Mouse (Mus musculus): ENCODE results near the gene Ypel3. TPM values are rescaled to one million over a fixed set of nuclear protein-coding genes. Genes with fewer than 3 reads are reported as not detected.

Ypel3 gene
- polyA plus RNA-seq, 1 experiment from 2014 or later = 246 TPM

DNA sequence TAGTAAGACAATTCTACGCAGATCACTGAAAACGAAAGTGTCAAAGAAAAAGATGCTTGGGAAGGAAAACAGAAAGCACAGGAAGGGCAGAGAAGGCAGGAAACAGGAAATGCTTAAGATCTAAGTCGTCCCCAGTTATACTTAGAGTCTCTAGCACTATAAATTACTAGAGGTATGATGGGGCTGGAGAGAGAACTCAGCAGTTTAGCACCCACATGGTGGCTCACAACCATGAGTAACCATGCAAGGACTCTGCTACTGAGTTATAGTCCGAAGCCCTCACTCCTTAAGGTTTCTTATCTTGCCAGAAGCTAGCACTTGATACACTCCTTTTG, 17.5 kb downstream of the Ypel3 start:
- Histone ChIP-seq H3K4me3 (ENCODE audit: low read depth, low read length) (no peak overlapping the region), H3K27ac (ENCODE audit: low read depth, low read length) (no peak overlapping the region), H3K4me2 (ENCODE audit: low read depth, low read length) (no peak overlapping the region), H3K36me3 (ENCODE audit: control insufficient read depth, insufficient read depth, low read length) (peaks cover 35% of the 10 kb centered on the region), H3K27me3 (ENCODE audit: control insufficient read depth, insufficient read depth, low read length) (no peaks in the 10 kb centered on the region), H3K9me3 (ENCODE audit: control insufficient read depth, low read length) (no peaks in the 10 kb centered on the region), H3K9ac (replicated peaks; ENCODE audit: low read depth, low read length) (no peak overlapping the region), H3K4me1 (ENCODE audit: control insufficient read depth, insufficient read depth, low read length) (peaks cover 24% of the 10 kb centered on the region)
- no peak for ATAC-seq (ENCODE audit: low read depth)
- WGBS = 72% methylated on average over 4 of the region's 4 CpGs

DNA sequence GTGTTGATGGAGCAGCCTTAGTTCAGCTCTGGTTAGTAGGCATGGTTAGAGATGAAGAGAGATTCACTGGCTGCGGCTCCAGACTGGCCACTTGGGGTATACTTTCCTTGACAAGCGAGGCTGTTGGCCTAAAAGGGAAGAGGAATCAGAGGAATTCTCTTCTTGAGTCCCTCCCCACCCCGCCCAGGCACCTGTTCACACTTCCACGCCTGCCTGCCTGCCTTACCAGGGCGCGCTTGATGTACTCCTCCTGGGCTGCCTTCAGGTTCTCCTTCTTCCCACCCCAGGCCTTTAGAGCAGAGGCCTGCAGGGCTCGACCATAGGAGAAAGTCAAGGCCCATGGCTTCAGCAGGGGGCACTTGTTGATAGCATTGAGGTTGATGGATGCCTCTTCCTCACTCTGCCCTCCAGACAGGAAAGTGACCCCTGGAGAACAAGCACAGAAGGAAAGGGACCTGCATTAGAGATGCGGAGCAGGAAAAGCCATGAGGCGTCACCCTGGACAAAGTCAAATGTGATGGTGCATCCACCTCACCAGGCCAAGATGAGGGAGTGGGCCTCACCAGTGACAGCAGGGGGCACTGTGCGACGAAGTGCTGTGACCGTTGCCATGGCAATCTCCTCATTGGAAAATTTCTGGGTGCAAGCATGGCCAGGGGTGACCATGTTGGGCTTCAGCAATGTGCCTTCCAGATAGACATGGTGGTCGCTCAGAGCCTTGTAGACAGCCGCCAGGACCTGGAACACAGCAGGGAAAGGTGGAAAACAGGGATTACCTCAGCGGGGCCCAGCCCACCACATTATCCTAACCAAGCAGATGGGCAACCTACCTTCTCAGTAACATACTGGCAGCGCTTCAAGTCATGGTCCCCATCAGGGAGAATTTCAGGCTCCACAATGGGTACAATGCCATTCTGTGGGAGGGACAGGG, 18.9 kb downstream of the Ypel3 start:
- H3K4me1 ChIP-seq (ENCODE audit: control insufficient read depth, insufficient read depth, low read length) = peaks cover 27% of the 10 kb centered on the region
- WGBS = 83% methylated on average over 15 of the region's 16 CpGs
- peaks cover 26% of the 10 kb centered on the region for H3K36me3 ChIP-seq (ENCODE audit: control insufficient read depth, insufficient read depth, low read length)
- H3K9ac ChIP-seq (replicated peaks; ENCODE audit: low read depth, low read length) = no peak overlapping the region
- no peak overlapping the region for H3K27ac ChIP-seq (ENCODE audit: low read depth, low read length)
- no peak for ATAC-seq (ENCODE audit: low read depth)
- no peak overlapping the region for H3K4me2 ChIP-seq (ENCODE audit: low read depth, low read length)
- H3K9me3 ChIP-seq (ENCODE audit: control insufficient read depth, low read length) = no peaks in the 10 kb centered on the region
- no peaks in the 10 kb centered on the region for H3K27me3 ChIP-seq (ENCODE audit: control insufficient read depth, insufficient read depth, low read length)
- no peak overlapping the region for H3K4me3 ChIP-seq (ENCODE audit: low read depth, low read length)

DNA sequence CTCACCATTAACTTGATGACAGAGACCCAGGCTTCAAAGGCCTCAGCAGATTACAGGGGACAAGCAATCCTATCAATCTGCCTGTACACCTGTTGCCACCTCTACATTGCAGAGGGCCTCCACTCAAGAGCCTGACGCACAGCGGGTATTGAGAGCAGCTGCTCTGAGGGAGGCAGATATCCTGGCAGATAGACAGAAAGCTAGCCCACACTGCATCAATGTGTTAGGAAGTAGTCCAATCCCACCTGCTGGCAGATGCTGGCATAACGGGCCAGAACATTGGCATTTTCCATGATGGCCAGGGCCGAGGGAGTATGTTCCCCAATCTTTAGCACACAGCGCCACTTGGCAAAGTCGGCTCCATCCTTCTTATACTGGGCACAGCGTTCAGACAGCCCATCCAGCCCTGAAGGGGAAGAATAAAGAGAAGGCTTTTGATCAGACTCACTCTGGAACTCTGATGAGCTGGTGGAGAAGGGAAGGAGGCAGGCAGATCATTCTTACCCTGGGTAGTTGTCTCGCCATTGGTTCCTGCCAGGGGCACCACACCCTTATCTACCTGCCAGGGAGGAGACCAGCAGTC, 19.7 kb downstream of the Ypel3 start:
- WGBS = 70% methylated on average over 8 of the region's 8 CpGs
- peaks cover 20% of the 10 kb centered on the region for H3K4me1 ChIP-seq (ENCODE audit: control insufficient read depth, insufficient read depth, low read length)
- no peaks in the 10 kb centered on the region for H3K9me3 ChIP-seq (ENCODE audit: control insufficient read depth, low read length)
- no peak for ATAC-seq (ENCODE audit: low read depth)
- H3K27me3 ChIP-seq (ENCODE audit: control insufficient read depth, insufficient read depth, low read length) = no peaks in the 10 kb centered on the region
- no peak overlapping the region for H3K9ac ChIP-seq (replicated peaks; ENCODE audit: low read depth, low read length)
- H3K36me3 ChIP-seq (ENCODE audit: control insufficient read depth, insufficient read depth, low read length) = peaks cover 26% of the 10 kb centered on the region
- H3K4me2 ChIP-seq (ENCODE audit: low read depth, low read length) = peak overlapping the region; percentile 90; the same call in 1 of the 2 replicates
- no peak overlapping the region for H3K4me3 ChIP-seq (ENCODE audit: low read depth, low read length)
- no peak overlapping the region for H3K27ac ChIP-seq (ENCODE audit: low read depth, low read length)

DNA sequence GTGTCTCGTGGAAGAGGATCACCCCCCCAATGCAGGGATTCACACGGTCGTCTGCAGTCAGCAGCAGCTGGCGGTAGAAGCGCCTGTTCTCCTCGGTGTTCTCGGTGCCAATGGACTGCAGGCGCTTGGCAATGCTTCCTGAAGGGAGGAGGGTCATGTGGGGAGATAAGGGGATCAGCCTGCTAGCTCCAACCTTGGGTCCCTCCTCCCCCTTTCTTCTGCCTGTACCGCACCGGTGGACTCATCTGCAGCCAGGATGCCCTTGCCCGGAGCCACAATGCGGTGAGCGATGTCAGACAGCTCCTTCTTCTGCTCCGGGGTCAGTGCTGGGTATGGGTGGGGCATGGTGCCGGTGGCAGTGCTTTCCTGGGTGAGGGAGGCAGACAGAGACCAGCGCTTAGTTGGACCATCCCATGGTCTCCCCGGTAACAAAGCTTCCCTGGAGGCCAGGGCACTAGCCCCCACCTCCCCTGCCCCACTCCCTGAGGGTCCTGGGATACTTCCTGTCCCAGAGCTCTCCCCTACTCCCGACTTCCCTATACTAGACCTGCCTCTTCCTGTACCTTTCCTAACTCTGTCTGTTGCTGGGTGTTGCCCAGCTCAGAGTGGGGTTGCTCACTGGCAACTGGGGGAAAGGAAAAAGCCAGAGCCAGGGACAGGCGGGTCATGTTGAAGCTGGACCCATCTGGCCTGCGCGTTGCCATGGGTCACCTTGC, 20.8 kb downstream of the Ypel3 start, which contains the start of gene Fam57b:
Fam57b (plus strand) TSS at position 258 of the 716 bp plus-strand sequence.
- Histone ChIP-seq H3K4me1 (ENCODE audit: control insufficient read depth, insufficient read depth, low read length) (peaks cover 19% of the 10 kb centered on the region), H3K4me2 (ENCODE audit: low read depth, low read length) (peak within 1 kb of the TSS; percentile 90), H3K27me3 (ENCODE audit: control insufficient read depth, insufficient read depth, low read length) (no peaks in the 10 kb centered on the region), H3K9ac (replicated peaks; ENCODE audit: low read depth, low read length) (peak within 1 kb of the TSS; percentile 87), H3K36me3 (ENCODE audit: control insufficient read depth, insufficient read depth, low read length) (peaks cover 26% of the 10 kb centered on the region), H3K9me3 (ENCODE audit: control insufficient read depth, low read length) (no peaks in the 10 kb centered on the region), H3K27ac (ENCODE audit: low read depth, low read length) (peak within 1 kb of the TSS; percentile 95), H3K4me3 (ENCODE audit: low read depth, low read length) (peak within 1 kb of the TSS; percentile 81)
- no peak for ATAC-seq (ENCODE audit: low read depth)
- 23% methylated on average over 21 of the region's 21 CpGs for WGBS

DNA sequence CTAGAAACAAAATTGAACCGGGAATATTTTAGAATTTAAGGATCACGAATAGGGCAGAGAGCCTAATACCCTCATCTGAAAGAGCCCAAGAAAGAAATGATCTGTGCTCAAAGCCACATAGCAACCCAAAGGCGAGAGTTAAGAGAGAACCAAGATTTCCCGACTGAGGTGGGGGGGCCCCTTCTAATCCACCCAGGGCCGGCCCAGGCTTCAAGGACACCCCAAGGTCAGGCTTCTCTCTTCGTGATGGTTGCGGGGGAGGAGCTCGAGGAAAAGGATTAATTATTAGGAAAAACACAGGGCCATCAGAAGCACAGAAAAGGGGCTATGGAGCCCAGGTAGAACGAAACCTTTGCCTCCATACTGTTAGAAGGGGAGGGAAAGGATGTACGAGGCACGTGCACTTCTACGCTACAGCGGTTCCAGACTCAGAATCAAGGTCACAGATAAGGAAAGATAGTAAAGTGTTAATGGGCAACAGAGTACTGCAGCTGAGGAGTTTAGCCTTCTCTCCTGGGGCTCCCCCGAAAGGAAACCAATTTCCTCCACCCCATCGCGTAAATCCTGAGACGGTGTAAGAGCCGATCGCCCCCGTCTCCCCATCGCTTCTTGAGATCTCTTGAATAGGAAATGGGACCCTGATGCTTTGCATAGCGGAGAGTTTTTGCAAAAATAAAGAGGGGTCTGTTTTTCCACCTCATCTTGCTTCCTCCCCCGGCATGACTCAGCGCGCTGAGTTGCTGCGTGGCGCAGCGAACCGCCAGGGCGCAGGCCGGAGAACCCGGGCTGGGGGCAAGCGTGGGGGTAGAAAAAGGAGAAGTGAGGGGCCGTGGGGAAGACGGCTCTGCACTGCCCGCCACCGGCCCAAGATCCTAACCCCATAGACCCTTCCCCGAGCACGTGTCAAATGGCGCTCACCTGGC, 21.6 kb downstream of the Ypel3 start:
- Histone ChIP-seq H3K9ac (replicated peaks; ENCODE audit: low read depth, low read length) (peak overlapping the region; percentile 87), H3K27ac (ENCODE audit: low read depth, low read length) (peak overlapping the region; percentile 95), H3K27me3 (ENCODE audit: control insufficient read depth, insufficient read depth, low read length) (no peaks in the 10 kb centered on the region), H3K4me1 (ENCODE audit: control insufficient read depth, insufficient read depth, low read length) (peaks cover 19% of the 10 kb centered on the region), H3K9me3 (ENCODE audit: control insufficient read depth, low read length) (no peaks in the 10 kb centered on the region), H3K4me3 (ENCODE audit: low read depth, low read length) (peak overlapping the region; percentile 81), H3K4me2 (ENCODE audit: low read depth, low read length) (peak overlapping the region; percentile 90), H3K36me3 (ENCODE audit: control insufficient read depth, insufficient read depth, low read length) (peaks cover 26% of the 10 kb centered on the region)
- under 1% methylated on average over 40 of the region's 40 CpGs for WGBS
- ATAC-seq (ENCODE audit: low read depth) = no peak

DNA sequence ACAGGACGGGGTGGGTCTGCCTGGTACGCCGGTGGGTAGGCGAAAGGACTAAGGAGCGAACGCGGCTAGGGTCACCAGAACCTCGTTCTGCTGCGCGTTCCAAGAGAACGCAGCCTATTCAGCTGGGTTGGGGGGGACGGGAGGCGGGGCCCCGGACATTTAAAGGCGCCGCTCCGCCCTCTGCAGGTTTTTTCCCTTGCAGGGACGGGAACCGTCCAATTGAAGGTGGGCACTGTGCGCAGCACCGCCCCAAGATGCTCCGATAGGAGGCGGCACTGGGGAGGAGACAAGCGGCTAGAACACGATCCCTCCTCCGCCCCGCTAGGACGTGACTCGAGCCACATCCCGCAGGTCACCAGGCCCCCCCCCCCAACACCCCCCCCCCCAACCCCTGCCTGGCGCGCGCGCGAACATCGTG, 22.3 kb downstream of the Ypel3 start:
- H3K4me3 ChIP-seq (ENCODE audit: low read depth, low read length) = peak overlapping the region; percentile 81
- under 1% methylated on average over 29 of the region's 36 CpGs for WGBS
- H3K27ac ChIP-seq (ENCODE audit: low read depth, low read length) = peak overlapping the region; percentile 95
- peak; percentile 96 for ATAC-seq (ENCODE audit: low read depth)
- no peaks in the 10 kb centered on the region for H3K9me3 ChIP-seq (ENCODE audit: control insufficient read depth, low read length)
- H3K27me3 ChIP-seq (ENCODE audit: control insufficient read depth, insufficient read depth, low read length) = no peaks in the 10 kb centered on the region
- H3K4me1 ChIP-seq (ENCODE audit: control insufficient read depth, insufficient read depth, low read length) = peaks cover 19% of the 10 kb centered on the region
- H3K9ac ChIP-seq (replicated peaks; ENCODE audit: low read depth, low read length) = peak overlapping the region; percentile 87
- peaks cover 25% of the 10 kb centered on the region for H3K36me3 ChIP-seq (ENCODE audit: control insufficient read depth, insufficient read depth, low read length)
- peak overlapping the region; percentile 90 for H3K4me2 ChIP-seq (ENCODE audit: low read depth, low read length)

DNA sequence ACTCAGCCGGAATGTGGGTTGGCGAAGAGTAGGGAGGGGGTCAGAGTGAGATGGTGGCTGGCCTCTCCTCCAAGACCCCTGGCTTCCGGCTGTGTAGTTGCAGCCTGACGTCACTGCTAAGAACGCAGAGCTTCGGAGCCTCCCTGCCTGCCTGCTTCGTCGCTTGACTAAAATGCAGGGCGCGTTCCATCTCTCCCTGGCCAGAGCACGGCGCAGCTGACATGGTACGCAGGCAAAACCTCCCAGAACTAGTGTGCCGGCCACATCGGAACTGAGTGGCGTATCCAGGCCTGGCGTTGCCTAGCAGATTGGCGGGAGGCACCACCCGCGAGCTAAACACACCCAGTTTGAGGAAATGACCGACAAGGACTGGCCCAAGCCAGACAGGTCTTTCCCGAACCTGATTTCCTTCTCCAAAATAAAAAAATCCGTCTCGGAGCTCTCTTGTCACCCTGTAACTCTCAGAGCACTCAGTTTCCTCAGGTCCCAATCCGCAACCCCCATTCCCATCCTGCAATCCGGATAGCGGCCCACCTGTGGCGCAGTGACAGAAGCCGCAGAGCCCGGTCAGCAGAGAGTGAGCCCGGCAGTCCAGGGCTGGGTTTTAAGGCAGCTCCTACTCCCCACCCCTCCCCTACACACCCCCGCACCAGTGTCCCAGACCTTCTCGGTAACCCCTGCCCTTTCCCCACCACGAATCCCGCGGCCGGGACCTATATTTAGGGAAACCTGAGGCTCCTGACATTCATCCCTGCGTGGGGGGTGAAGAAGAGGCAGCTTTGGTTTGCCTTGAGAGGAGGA, 22.9 kb downstream of the Ypel3 start:
- 2% methylated on average over 38 of the region's 38 CpGs for WGBS
- H3K4me2 ChIP-seq (ENCODE audit: low read depth, low read length) = peak overlapping the region; percentile 90
- H3K27ac ChIP-seq (ENCODE audit: low read depth, low read length) = peak overlapping the region; percentile 95
- H3K4me3 ChIP-seq (ENCODE audit: low read depth, low read length) = peak overlapping the region; percentile 81
- peak overlapping the region; percentile 87 for H3K9ac ChIP-seq (replicated peaks; ENCODE audit: low read depth, low read length)
- H3K27me3 ChIP-seq (ENCODE audit: control insufficient read depth, insufficient read depth, low read length) = no peaks in the 10 kb centered on the region
- ATAC-seq (ENCODE audit: low read depth) = peak; percentile 93
- H3K4me1 ChIP-seq (ENCODE audit: control insufficient read depth, insufficient read depth, low read length) = peaks cover 19% of the 10 kb centered on the region
- H3K9me3 ChIP-seq (ENCODE audit: control insufficient read depth, low read length) = no peaks in the 10 kb centered on the region
- peaks cover 22% of the 10 kb centered on the region for H3K36me3 ChIP-seq (ENCODE audit: control insufficient read depth, insufficient read depth, low read length)
